Mouse (Mus musculus) megakaryocyte, embryonic 14.5 days (primary cell): Measurements from ENCODE around the gene Map2k1. TPM values are rescaled to one million over a fixed set of nuclear protein-coding genes. Genes with fewer than 3 reads are reported as not detected.
"Not testable (repeated sequence)": the region's sequence is repeated elsewhere in the genome, so short reads cannot be mapped to it uniquely, and the experiment has no call there.

Experiments
- H3K27me3 ChIP-seq: replicated peaks from 2 replicates; pipeline ENCODE3; 2012; ENCODE audit warnings: inconsistent platforms
- H3K36me3 ChIP-seq: replicated peaks from 2 replicates; pipeline ENCODE3; 2012; ENCODE audit warnings: low read length, inconsistent platforms, mixed read lengths
- H3K4me1 ChIP-seq: 2 replicates; pipeline ENCODE4 v1.6.1; 2012; ENCODE audit warnings: inconsistent platforms
- H3K4me3 ChIP-seq: replicated peaks from 2 replicates; pipeline ENCODE3; 2012; ENCODE audit warnings: moderate library complexity, mild to moderate bottlenecking, inconsistent platforms
- H3K9me3 ChIP-seq: 2 replicates; pipeline ENCODE4 v1.6.1; 2012; ENCODE audit warnings: inconsistent platforms
- FLI1 ChIP-seq: IDR thresholded peaks from 2 replicates; pipeline ENCODE4 v1.6.1; 2012; ENCODE audit warnings: low read length, inconsistent platforms, mixed read lengths
- GATA1 ChIP-seq: IDR thresholded peaks from 3 replicates; pipeline ENCODE4 v1.6.1; 2012; ENCODE audit warnings: mixed read lengths, low read length, inconsistent platforms, borderline replicate concordance
- polyA plus RNA-seq: library from polyadenylated mRNA; stranded (reverse); fragments of >175 nt; gene quantifications from 2 replicates; pipeline ENCODE4 v1.2.3, GENCODE M21; 2012; ENCODE audit warnings: low replicate concordance; ENCODE audit not compliant: insufficient read depth

Gene Map2k1
- polyA plus RNA-seq, 1 experiment, result 36.7 TPM

DNA sequence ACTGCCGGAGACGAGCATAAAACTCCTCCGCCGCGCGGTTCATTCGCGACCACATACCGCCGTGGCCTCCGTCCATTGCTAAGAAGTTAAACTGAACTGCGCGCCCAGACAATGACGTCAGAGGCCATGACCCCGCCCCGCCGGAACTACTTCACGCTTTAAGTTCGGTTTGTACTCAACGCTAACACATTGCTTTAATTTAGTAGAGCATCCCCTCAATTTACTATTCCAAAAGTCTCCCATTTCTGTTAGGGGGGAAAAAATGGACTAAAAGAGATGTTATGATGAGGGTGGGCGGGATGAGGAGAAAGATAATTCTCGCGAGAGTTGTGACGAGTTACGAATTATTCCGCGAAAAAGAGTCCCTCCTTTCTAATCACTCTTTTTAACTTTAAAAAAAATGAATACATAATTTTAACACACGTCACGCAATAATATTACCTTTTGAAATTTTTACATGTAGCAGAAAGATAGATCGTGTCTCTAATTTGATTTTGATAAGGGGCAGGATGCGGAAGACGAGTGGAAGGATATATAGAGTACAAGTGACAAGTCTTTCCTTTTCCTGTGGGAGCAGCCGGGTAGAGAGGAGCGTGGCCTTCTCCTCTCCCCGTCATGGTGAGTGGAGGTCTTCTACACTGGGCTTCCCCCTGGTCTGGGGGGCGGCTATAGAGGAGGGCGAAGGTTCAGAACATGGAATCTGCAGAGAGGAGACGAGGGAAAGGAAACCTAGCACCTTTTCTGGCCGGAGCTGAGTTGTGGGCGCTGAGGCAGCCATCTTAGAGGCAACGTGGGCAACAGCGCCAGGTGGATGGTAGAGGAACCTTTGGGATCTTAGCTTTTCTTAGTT, 80.4 kb downstream of the Map2k1 start, which contains the start of the genes Zwilch and Rpl4:
Gene Zwilch (minus strand): TSS at position 289 of the 850 bp plus-strand sequence.
Gene Rpl4 (plus strand): TSS at position 560 of the 850 bp plus-strand sequence.
- TF ChIP-seq GATA1 (peak; percentile 78; the same call in 2 of the 3 replicates), FLI1 (no peak)
- H3K27me3 ChIP-seq, result no peaks in the 10 kb centered on the region
- no peaks in the 10 kb centered on the region for H3K9me3 ChIP-seq
- peaks cover 52% of the 10 kb centered on the region for H3K4me1 ChIP-seq
- peak within 1 kb of the TSS; percentile 97 for H3K4me3 ChIP-seq
- H3K36me3 ChIP-seq, result peaks cover 36% of the 10 kb centered on the region

DNA sequence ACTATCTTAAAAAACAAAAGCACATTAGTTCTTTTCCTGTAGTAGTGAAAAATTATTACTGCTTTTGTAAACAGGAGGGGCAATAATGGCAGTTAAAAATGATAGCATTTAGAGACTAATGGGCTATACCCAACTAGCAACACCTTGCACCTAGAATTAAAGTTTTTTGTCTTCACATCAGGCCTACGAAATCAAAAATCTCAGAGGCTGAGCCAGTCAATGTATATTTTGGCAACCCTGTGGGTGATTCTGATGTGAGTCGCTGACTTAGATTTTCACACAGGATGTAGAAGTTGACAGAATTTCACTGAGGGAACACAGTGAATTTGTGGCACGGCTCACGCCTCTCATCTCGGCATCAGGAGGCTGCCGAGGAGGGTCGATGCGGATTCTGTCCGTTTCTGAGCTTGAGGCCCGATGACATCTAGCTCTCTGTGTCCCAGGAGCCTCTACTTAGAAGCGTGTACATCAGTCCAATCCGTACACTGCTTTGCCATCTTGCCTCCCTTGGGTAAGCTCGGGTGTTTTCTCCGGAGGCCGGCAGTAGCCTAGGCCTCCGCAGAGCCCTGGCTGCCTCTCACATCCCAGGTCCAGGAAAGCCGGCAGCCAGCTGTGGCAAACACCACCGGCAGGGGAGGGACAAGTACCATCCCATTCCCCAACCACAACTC, 81.2 kb downstream of the Map2k1 start:
- TF ChIP-seq FLI1 (no peak), GATA1 (no peak)
- peaks cover 33% of the 10 kb centered on the region for H3K36me3 ChIP-seq
- no peaks in the 10 kb centered on the region for H3K27me3 ChIP-seq
- H3K4me1 ChIP-seq, result peaks cover 52% of the 10 kb centered on the region
- peak overlapping the region; percentile 97 for H3K4me3 ChIP-seq
- no peaks in the 10 kb centered on the region for H3K9me3 ChIP-seq

DNA sequence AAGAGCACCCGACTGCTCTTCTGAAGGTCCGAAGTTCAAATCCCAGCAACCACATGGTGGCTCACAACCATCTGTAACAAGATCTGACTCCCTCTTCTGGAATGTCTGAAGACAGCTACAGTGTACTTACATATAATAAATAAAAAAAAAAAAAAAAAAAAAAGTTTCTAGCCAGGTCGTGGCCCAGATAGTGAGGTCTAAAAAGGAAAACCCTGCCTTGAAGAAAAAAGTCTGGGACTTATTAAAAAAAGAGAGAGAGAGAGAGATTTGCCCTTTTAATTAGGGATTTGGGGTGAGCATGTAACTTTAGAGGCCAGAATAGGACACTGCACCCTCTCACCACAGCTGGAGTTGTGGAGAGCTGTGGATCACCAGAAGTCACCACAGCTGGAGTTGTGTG, 83.5 kb downstream of the Map2k1 start:
- Histone ChIP-seq H3K36me3 (peaks cover 29% of the 10 kb centered on the region), H3K4me1 (peaks cover 37% of the 10 kb centered on the region)
- not testable (repeated sequence) for H3K27me3 ChIP-seq, H3K9me3 ChIP-seq, H3K4me3 ChIP-seq

DNA sequence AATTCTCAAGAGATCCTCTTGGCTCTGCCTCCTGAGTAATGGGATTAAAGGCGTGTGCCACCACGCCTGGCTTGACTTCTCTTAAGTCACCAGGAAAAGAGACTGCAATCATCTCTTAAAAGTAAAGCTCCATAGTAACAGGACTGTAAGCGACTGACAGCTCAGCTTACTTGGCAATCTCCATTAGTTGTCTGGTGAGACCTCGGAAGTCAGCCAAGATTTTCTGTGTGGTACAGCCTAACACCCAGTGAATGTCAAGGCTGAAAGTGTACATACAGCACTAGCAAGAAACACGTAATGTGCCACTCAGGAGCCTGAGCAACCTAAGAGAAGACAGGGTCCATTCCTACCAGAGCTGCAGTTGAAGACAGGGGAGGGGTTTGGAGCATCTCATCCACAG, 93.0 kb downstream of the Map2k1 start:
- peaks cover 4% of the 10 kb centered on the region; the same call in 1 of the 2 replicates for H3K4me1 ChIP-seq
- H3K27me3 ChIP-seq, result no peaks in the 10 kb centered on the region
- H3K36me3 ChIP-seq, result peaks cover 85% of the 10 kb centered on the region
- no peak for TF ChIP-seq FLI1
- TF ChIP-seq GATA1, result no peak
- H3K9me3 ChIP-seq, result no peaks in the 10 kb centered on the region
- no peak overlapping the region for H3K4me3 ChIP-seq

DNA sequence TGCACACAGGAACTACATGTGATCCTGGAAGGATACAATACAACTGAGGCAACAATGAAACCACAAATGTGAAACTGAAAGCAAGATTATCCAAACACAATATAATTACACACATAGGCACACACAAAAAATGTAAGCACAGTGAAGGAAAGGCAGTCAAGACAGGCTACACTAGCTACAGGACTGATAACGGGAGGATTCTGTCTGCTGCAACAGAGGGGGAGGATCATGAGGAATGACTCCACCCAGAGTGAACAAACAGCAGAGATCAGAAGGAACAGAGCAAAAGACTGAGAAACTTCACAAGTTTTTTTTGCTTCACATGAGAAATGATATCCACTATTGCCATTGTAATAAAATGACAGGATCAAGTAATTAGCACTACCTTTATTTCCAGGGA, 96.8 kb downstream of the Map2k1 start:
- Histone ChIP-seq H3K36me3 (peaks cover 82% of the 10 kb centered on the region), H3K27me3 (no peaks in the 10 kb centered on the region), H3K4me3 (peak overlapping the region; percentile 50), H3K4me1 (peaks cover 4% of the 10 kb centered on the region; the same call in 1 of the 2 replicates), H3K9me3 (no peaks in the 10 kb centered on the region)
- TF ChIP-seq GATA1 (no peak), FLI1 (no peak)

DNA sequence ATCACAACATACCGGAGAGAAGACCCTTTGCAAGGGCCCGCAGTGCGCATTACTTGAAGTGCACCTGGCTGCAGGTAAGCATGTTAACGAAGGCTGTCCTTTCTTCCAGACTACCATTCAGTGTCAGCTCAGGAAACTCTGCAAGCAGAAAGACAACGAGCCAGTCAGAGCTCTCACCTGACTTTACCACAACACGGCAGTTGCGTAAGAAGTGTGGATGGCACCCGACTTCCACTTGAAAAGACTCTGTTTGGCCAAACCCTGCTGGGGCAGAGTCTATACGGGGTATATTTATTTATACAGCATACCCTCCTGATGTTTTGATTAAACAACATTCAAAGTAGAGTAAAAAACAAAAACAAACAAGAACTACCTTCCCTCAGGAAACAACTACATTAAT, 113.6 kb downstream of the Map2k1 start:
- Histone ChIP-seq H3K4me1 (no peaks in the 10 kb centered on the region), H3K4me3 (no peak overlapping the region), H3K36me3 (peaks cover 72% of the 10 kb centered on the region), H3K27me3 (no peaks in the 10 kb centered on the region), H3K9me3 (no peaks in the 10 kb centered on the region)
- no peak for TF ChIP-seq GATA1

DNA sequence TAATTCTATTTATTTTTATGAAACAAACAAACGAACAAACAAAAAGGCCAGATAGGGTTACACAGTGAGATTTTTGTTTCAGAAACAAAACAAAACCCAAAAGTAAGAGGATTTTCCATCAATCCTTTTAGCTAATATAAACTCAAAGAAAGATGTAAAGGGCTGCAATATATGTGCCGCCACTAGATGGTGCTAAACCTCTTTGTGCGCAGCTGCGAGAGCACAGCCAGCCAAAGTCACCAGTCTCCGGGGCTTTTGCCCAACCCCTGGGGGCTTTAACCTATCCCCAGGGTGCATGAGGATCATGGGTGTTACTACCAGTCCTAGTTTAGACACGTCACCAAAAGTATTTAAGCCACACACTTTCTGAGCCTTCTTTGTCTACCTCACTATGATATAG, 114.5 kb downstream of the Map2k1 start:
- not testable (repeated sequence) for H3K27me3 ChIP-seq, H3K4me3 ChIP-seq, H3K9me3 ChIP-seq, H3K4me1 ChIP-seq
- peaks cover 63% of the 10 kb centered on the region for H3K36me3 ChIP-seq

Other genes starting within 250 kb of the Map2k1 start
- gene Smad6, start 231.6 kb downstream of the Map2k1 start, polyA plus RNA-seq, result 19.3 and 52.2 TPM in 2 replicates
- not detected in 2 replicates for gene Lctl, start 136.5 kb downstream of the Map2k1 start, polyA plus RNA-seq
- gene Zwilch, start 80.5 kb downstream of the Map2k1 start, polyA plus RNA-seq, result 4.4 TPM in 1 of 2 replicates, not detected in the other
- gene Rpl4, start 80.3 kb downstream of the Map2k1 start, polyA plus RNA-seq, result 57.3 and 309 TPM in 2 replicates
- gene Snapc5, start 74.4 kb downstream of the Map2k1 start, polyA plus RNA-seq, result 0.56 TPM in 1 of 2 replicates, not detected in the other
- not detected in 2 replicates for gene Uchl4, start 18.4 kb downstream of the Map2k1 start, polyA plus RNA-seq
- 4.3 TPM in 1 of 2 replicates, not detected in the other for gene Tipin, start 27.9 kb upstream of the Map2k1 start, polyA plus RNA-seq
- gene Dis3l, start 87.7 kb upstream of the Map2k1 start, polyA plus RNA-seq, result 1.7 and 2.5 TPM in 2 replicates
- gene Megf11, start 132.0 kb upstream of the Map2k1 start, polyA plus RNA-seq, result not detected in 2 replicates